Mouse (Mus musculus): Measurements from ENCODE around the gene Tnfrsf9.

DNA sequence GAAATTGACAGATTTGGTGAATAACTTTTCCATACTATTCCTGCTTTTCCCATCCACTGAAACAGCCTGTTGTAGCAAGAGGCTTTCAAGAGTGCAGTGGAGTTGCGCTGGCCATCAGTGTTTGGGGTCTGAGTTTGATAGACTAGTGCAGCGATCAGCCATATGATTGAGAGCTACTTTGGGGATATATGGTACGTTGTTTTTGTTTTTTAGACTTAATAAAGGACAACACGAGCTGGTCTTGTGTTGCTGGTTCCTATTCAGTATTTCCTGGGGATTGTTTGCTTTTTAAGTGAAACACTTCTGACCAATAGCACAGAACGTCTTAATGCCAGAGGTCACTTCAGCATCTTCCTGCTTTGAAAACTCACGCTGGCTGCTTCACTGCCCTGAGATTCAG lies 46.2 kb upstream of the Tnfrsf9 start:
- TF ChIP-seq CTCF (IDR thresholded peaks at IDR 0.05): no peak
- no peak for TF ChIP-seq EP300 (IDR thresholded peaks at IDR 0.05)
